Mouse (Mus musculus) cerebellum, adult 2 months (tissue): ENCODE results near the gene Fosl2.

Source experiments
- CTCF ChIP-seq: fragments of 200-500 bp; IDR thresholded peaks from 2 replicates; pipeline ENCODE4 v1.5.1; 2011; ENCODE audit warnings: low read depth, mild to moderate bottlenecking, control low read depth, low read length, moderate library complexity, borderline replicate concordance; ENCODE audit not compliant: insufficient read depth
- POLR2A ChIP-seq: fragments of 200-500 bp; IDR thresholded peaks from 2 replicates; pipeline ENCODE4 v1.6.1; 2011; ENCODE audit warnings: low read length, control low read depth, borderline replicate concordance; ENCODE audit not compliant: insufficient read depth

GRCm38 (mm10) chr5:32146281-32146680, 10.7 kb downstream of the Fosl2 start:
- no peak for TF ChIP-seq CTCF
- TF ChIP-seq POLR2A: no peak
